Mouse (Mus musculus): ENCODE data around the gene Traf3ip1. TPM values are rescaled to one million over a fixed set of nuclear protein-coding genes. Genes with fewer than 3 reads are reported as not detected.
"Not testable (repeated sequence)": the region's sequence is repeated elsewhere in the genome, so short reads cannot be mapped to it uniquely, and the experiment has no call there.

Gene Traf3ip1
- polyA plus RNA-seq, 1 experiment from 2014 or later: 9.1 TPM

- Histone ChIP-seq H3K4me3 (ENCODE audit: low read depth, low read length) (peak overlapping the region; percentile 60; the same call in 1 of the 2 replicates), H3K27ac (ENCODE audit: low read depth, low read length) (no peak overlapping the region), H3K4me2 (ENCODE audit: low read depth, low read length, severe bottlenecking) (peak overlapping the region; percentile 59), H3K9me3 (ENCODE audit: control insufficient read depth, low read length) (no peaks in the 10 kb centered on the region), H3K27me3 (ENCODE audit: control insufficient read depth, insufficient read depth, low read length) (peaks cover 3% of the 10 kb centered on the region; the same call in 1 of the 2 replicates), H3K4me1 (replicated peaks; ENCODE audit: control insufficient read depth, insufficient read depth, low read length) (peaks cover 18% of the 10 kb centered on the region), H3K36me3 (ENCODE audit: control insufficient read depth, insufficient read depth, low read length) (no peaks in the 10 kb centered on the region), H3K9ac (ENCODE audit: low read length) (peak overlapping the region; percentile 49; the same call in 1 of the 2 replicates)
- ATAC-seq (replicated peaks; ENCODE audit: low FRiP score) (no peak), DNase-seq (ENCODE audit: low spot score) (no peak)
- 43% methylated on average over 7 of the region's 7 CpGs for WGBS
Measured at GRCm38 (mm10) chr1:91460069-91460468, 34.4 kb upstream of the Traf3ip1 start.

GRCm38 (mm10) chr1:91460564-91460963 lies 33.9 kb upstream of the Traf3ip1 start:
- WGBS: 42% methylated on average over 4 of the region's 4 CpGs
- DNase-seq (ENCODE audit: low spot score) (no peak), ATAC-seq (replicated peaks; ENCODE audit: low FRiP score) (no peak)
- Histone ChIP-seq H3K36me3 (ENCODE audit: control insufficient read depth, insufficient read depth, low read length) (no peaks in the 10 kb centered on the region), H3K4me1 (replicated peaks; ENCODE audit: control insufficient read depth, insufficient read depth, low read length) (peaks cover 18% of the 10 kb centered on the region), H3K27ac (ENCODE audit: low read depth, low read length) (no peak overlapping the region), H3K4me2 (ENCODE audit: low read depth, low read length, severe bottlenecking) (no peak overlapping the region), H3K27me3 (ENCODE audit: control insufficient read depth, insufficient read depth, low read length) (peaks cover 3% of the 10 kb centered on the region; the same call in 1 of the 2 replicates), H3K4me3 (ENCODE audit: low read depth, low read length) (no peak overlapping the region), H3K9me3 (ENCODE audit: control insufficient read depth, low read length) (no peaks in the 10 kb centered on the region), H3K9ac (ENCODE audit: low read length) (no peak overlapping the region)

DNA sequence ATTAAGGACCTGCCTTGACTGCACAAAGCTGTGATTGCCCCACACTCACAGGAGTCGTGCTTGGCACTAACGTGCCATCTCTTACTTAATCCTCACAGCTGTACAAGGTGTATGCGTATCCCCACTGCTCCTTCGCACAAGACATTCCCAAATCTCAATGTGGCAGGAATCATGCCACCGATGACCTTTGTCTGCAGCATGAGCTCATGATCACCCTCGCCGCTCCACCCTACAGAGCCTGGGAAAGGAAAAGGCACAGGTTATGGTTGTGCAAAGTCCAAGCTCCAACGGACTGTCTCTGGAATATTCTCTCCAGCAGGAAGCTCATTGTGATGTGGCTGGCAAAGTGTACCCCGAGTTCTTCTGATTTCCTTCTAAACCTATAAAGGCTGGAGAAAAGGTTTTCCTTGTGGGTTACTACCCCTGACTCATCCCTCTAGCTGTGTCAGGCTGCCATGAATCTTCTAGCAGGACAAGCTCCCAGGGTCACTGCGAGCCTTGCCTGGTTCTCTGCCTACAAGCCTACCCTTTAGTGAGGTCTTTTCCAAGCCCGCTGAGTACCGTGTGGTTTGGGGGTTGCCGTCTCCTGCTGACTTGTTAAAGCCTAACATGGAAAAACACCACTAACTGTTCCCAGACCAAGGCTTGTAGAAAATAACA lies 31.0 kb upstream of the Traf3ip1 start:
- Histone ChIP-seq H3K36me3 (ENCODE audit: control insufficient read depth, insufficient read depth, low read length) (no peaks in the 10 kb centered on the region), H3K4me2 (ENCODE audit: low read depth, low read length, severe bottlenecking) (no peak overlapping the region), H3K4me1 (replicated peaks; ENCODE audit: control insufficient read depth, insufficient read depth, low read length) (peaks cover 5% of the 10 kb centered on the region; the same call in 1 of the 2 replicates), H3K9ac (ENCODE audit: low read length) (no peak overlapping the region), H3K27ac (ENCODE audit: low read depth, low read length) (no peak overlapping the region), H3K4me3 (ENCODE audit: low read depth, low read length) (no peak overlapping the region), H3K27me3 (ENCODE audit: control insufficient read depth, insufficient read depth, low read length) (no peaks in the 10 kb centered on the region; the same call in 1 of the 2 replicates), H3K9me3 (ENCODE audit: control insufficient read depth, low read length) (no peaks in the 10 kb centered on the region)
- WGBS: 89% methylated on average over 13 of the region's 13 CpGs
- DNase-seq (ENCODE audit: low spot score): no peak
- ATAC-seq (replicated peaks; ENCODE audit: low FRiP score): no peak

GRCm38 (mm10) chr1:91464436-91464835 lies 30.0 kb upstream of the Traf3ip1 start:
- ATAC-seq (replicated peaks; ENCODE audit: low FRiP score): no peak
- Histone ChIP-seq H3K27ac (ENCODE audit: low read depth, low read length) (no peak overlapping the region), H3K4me1 (replicated peaks; ENCODE audit: control insufficient read depth, insufficient read depth, low read length) (peaks cover 2% of the 10 kb centered on the region; the same call in 1 of the 2 replicates), H3K9ac (ENCODE audit: low read length) (no peak overlapping the region), H3K9me3 (ENCODE audit: control insufficient read depth, low read length) (no peaks in the 10 kb centered on the region), H3K36me3 (ENCODE audit: control insufficient read depth, insufficient read depth, low read length) (no peaks in the 10 kb centered on the region), H3K27me3 (ENCODE audit: control insufficient read depth, insufficient read depth, low read length) (no peaks in the 10 kb centered on the region), H3K4me3 (ENCODE audit: low read depth, low read length) (no peak overlapping the region), H3K4me2 (ENCODE audit: low read depth, low read length, severe bottlenecking) (no peak overlapping the region)
- WGBS: 45% methylated on average over 5 of the region's 5 CpGs
- DNase-seq (ENCODE audit: low spot score): no peak

GRCm38 (mm10) chr1:91465244-91465643 lies 29.2 kb upstream of the Traf3ip1 start:
- Histone ChIP-seq H3K27ac (ENCODE audit: low read depth, low read length) (no peak overlapping the region), H3K36me3 (ENCODE audit: control insufficient read depth, insufficient read depth, low read length) (no peaks in the 10 kb centered on the region), H3K9ac (ENCODE audit: low read length) (no peak overlapping the region), H3K4me1 (replicated peaks; ENCODE audit: control insufficient read depth, insufficient read depth, low read length) (no peaks in the 10 kb centered on the region; the same call in 1 of the 2 replicates), H3K9me3 (ENCODE audit: control insufficient read depth, low read length) (no peaks in the 10 kb centered on the region), H3K4me2 (ENCODE audit: low read depth, low read length, severe bottlenecking) (no peak overlapping the region), H3K4me3 (ENCODE audit: low read depth, low read length) (no peak overlapping the region), H3K27me3 (ENCODE audit: control insufficient read depth, insufficient read depth, low read length) (no peaks in the 10 kb centered on the region)
- no peak for ATAC-seq (replicated peaks; ENCODE audit: low FRiP score)
- 14% methylated on average over 1 of the region's 1 CpGs for WGBS
- no peak for DNase-seq (ENCODE audit: low spot score)

- 89% methylated on average over 6 of the region's 6 CpGs for WGBS
- Histone ChIP-seq H3K4me2 (ENCODE audit: low read depth, low read length, severe bottlenecking) (no peak overlapping the region), H3K9ac (ENCODE audit: low read length) (no peak overlapping the region), H3K27ac (ENCODE audit: low read depth, low read length) (no peak overlapping the region), H3K4me1 (replicated peaks; ENCODE audit: control insufficient read depth, insufficient read depth, low read length) (no peaks in the 10 kb centered on the region), H3K36me3 (ENCODE audit: control insufficient read depth, insufficient read depth, low read length) (no peaks in the 10 kb centered on the region), H3K27me3 (ENCODE audit: control insufficient read depth, insufficient read depth, low read length) (no peaks in the 10 kb centered on the region), H3K9me3 (ENCODE audit: control insufficient read depth, low read length) (no peaks in the 10 kb centered on the region), H3K4me3 (ENCODE audit: low read depth, low read length) (no peak overlapping the region)
- ATAC-seq (replicated peaks; ENCODE audit: low FRiP score): no peak
- no peak for DNase-seq (ENCODE audit: low spot score)
Measured at GRCm38 (mm10) chr1:91466186-91466585, 28.3 kb upstream of the Traf3ip1 start.

DNA sequence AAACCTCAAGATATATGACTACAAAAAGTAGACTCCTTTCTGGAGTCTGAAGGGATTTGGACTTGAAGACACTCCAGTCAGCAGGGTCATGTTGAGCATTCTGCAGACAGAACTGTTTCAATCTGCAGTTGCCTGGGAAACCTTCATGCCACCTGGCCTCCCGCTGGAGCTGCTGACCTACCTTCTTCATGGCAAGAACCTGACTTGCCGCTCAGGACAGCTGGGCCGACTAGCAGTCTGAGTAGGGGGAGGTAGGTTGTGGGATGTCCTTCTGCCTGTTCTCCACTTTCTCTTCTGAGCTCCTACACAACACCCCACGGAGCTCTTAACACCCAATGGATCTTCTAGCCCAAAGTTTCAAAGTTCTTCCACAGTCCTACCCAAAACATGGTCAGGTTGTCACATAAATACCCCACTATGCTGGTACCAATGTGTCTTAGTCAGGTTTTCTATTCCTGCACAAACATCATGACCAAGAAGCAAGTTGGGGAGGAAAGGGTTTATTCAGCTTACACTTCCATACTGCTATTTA lies 24.5 kb upstream of the Traf3ip1 start:
- no peaks in the 10 kb centered on the region for H3K4me1 ChIP-seq (replicated peaks; ENCODE audit: control insufficient read depth, insufficient read depth, low read length)
- 79% methylated on average over 4 of the region's 4 CpGs for WGBS

DNA sequence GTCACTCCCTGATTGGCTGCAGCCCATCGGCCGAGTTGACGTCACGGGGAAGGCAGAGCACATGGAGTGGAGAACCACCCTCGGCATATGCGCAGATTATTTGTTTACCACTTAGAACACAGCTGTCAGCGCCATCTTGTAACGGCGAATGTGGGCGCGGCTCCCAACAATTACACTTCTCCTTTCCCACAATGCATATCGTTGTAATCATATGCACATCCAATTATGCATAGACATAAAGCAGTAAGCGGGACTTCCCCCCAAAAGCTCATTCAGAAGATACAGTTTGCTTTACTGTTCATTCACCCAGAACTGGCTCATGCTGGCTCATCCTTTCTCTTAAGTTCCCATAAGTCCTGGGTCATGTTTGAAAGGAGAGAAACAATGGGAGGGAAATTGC lies 16.3 kb upstream of the Traf3ip1 start:
- not testable (repeated sequence) for H3K27ac ChIP-seq (ENCODE audit: low read depth, low read length); ATAC-seq (replicated peaks; ENCODE audit: low FRiP score); DNase-seq (ENCODE audit: low spot score); H3K27me3 ChIP-seq (ENCODE audit: control insufficient read depth, insufficient read depth, low read length); H3K4me2 ChIP-seq (ENCODE audit: low read depth, low read length, severe bottlenecking); H3K36me3 ChIP-seq (ENCODE audit: control insufficient read depth, insufficient read depth, low read length); H3K9ac ChIP-seq (ENCODE audit: low read length); H3K4me1 ChIP-seq (replicated peaks; ENCODE audit: control insufficient read depth, insufficient read depth, low read length); H3K9me3 ChIP-seq (ENCODE audit: control insufficient read depth, low read length); H3K4me3 ChIP-seq (ENCODE audit: low read depth, low read length)
- 94% methylated on average over 9 of the region's 13 CpGs for WGBS

More for the DNA sequence above, 24.5 kb upstream of the Traf3ip1 start:
- DNase-seq (ENCODE audit: low spot score) (no peak), ATAC-seq (replicated peaks; ENCODE audit: low FRiP score) (no peak)
- Histone ChIP-seq H3K27me3 (ENCODE audit: control insufficient read depth, insufficient read depth, low read length) (no peaks in the 10 kb centered on the region), H3K9ac (ENCODE audit: low read length) (no peak overlapping the region), H3K36me3 (ENCODE audit: control insufficient read depth, insufficient read depth, low read length) (no peaks in the 10 kb centered on the region), H3K4me3 (ENCODE audit: low read depth, low read length) (no peak overlapping the region), H3K4me2 (ENCODE audit: low read depth, low read length, severe bottlenecking) (no peak overlapping the region), H3K27ac (ENCODE audit: low read depth, low read length) (no peak overlapping the region), H3K9me3 (ENCODE audit: control insufficient read depth, low read length) (no peaks in the 10 kb centered on the region)

- Histone ChIP-seq H3K9ac (ENCODE audit: low read length) (no peak overlapping the region), H3K27me3 (ENCODE audit: control insufficient read depth, insufficient read depth, low read length) (no peaks in the 10 kb centered on the region), H3K4me1 (replicated peaks; ENCODE audit: control insufficient read depth, insufficient read depth, low read length) (no peaks in the 10 kb centered on the region), H3K27ac (ENCODE audit: low read depth, low read length) (no peak overlapping the region), H3K4me2 (ENCODE audit: low read depth, low read length, severe bottlenecking) (no peak overlapping the region), H3K4me3 (ENCODE audit: low read depth, low read length) (no peak overlapping the region), H3K9me3 (ENCODE audit: control insufficient read depth, low read length) (no peaks in the 10 kb centered on the region), H3K36me3 (ENCODE audit: control insufficient read depth, insufficient read depth, low read length) (no peaks in the 10 kb centered on the region)
- 89% methylated on average over 1 of the region's 1 CpGs for WGBS
- no peak for DNase-seq (ENCODE audit: low spot score)
- no peak for ATAC-seq (replicated peaks; ENCODE audit: low FRiP score)
Measured at GRCm38 (mm10) chr1:91478958-91479357, 15.5 kb upstream of the Traf3ip1 start.
